Mouse (Mus musculus): ENCODE results near the gene Rcn3.

- no peak for TF ChIP-seq CTCF (IDR thresholded peaks at IDR 0.05; ENCODE audit: low read depth)
- no peak for TF ChIP-seq EP300 (optimal IDR thresholded peaks at IDR 0.05)
Measured at GRCm38 (mm10) chr7:45093516-45093905, 1.5 kb upstream of the Rcn3 start.
